Mouse (Mus musculus): ENCODE data around the gene Lpp. TPM values are rescaled to one million over a fixed set of nuclear protein-coding genes. Genes with fewer than 3 reads are reported as not detected.

Gene Lpp
- polyA plus RNA-seq, 1 experiment from 2014 or later: 11.5 TPM

GRCm38 (mm10) chr16:24494531-24494930, 101.2 kb downstream of the Lpp start:
- Histone ChIP-seq H3K27me3 (no peaks in the 10 kb centered on the region), H3K36me3 (no peaks in the 10 kb centered on the region), H3K4me1 (replicated peaks) (peaks cover 26% of the 10 kb centered on the region), H3K9me3 (no peaks in the 10 kb centered on the region), H3K4me3 (no peak overlapping the region), H3K4me2 (no peak overlapping the region), H3K27ac (replicated peaks) (no peak overlapping the region; the same call in 1 of the 2 replicates), H3K9ac (no peak overlapping the region)
- ATAC-seq (ENCODE audit: low FRiP score, low read depth): no peak
- whole genome bisulfite sequencing: 59% methylated on average over 6 of the region's 6 CpGs

- WGBS: 81% methylated on average over 4 of the region's 4 CpGs
Observed at GRCm38 (mm10) chr16:24495461-24495860, 102.2 kb downstream of the Lpp start.

GRCm38 (mm10) chr16:24496635-24497034, 103.3 kb downstream of the Lpp start:
- WGBS: 86% methylated on average over 7 of the region's 7 CpGs
- no peak overlapping the region for H3K9ac ChIP-seq
- H3K4me3 ChIP-seq: no peak overlapping the region
- no peaks in the 10 kb centered on the region for H3K36me3 ChIP-seq
- peaks cover 20% of the 10 kb centered on the region for H3K4me1 ChIP-seq (replicated peaks)
- no peak overlapping the region for H3K27ac ChIP-seq (replicated peaks)
- no peak for ATAC-seq (ENCODE audit: low FRiP score, low read depth)
- H3K27me3 ChIP-seq: no peaks in the 10 kb centered on the region
- H3K4me2 ChIP-seq: no peak overlapping the region
- H3K9me3 ChIP-seq: no peaks in the 10 kb centered on the region

More at GRCm38 (mm10) chr16:24495461-24495860, 102.2 kb downstream of the Lpp start:
- no peak for ATAC-seq (ENCODE audit: low FRiP score, low read depth)
- H3K4me3 ChIP-seq: no peak overlapping the region
- peaks cover 22% of the 10 kb centered on the region for H3K4me1 ChIP-seq (replicated peaks)
- H3K27ac ChIP-seq (replicated peaks): no peak overlapping the region
- H3K9me3 ChIP-seq: no peaks in the 10 kb centered on the region
- no peaks in the 10 kb centered on the region for H3K36me3 ChIP-seq
- no peaks in the 10 kb centered on the region for H3K27me3 ChIP-seq
- no peak overlapping the region for H3K4me2 ChIP-seq
- H3K9ac ChIP-seq: no peak overlapping the region

GRCm38 (mm10) chr16:24497413-24497812, 104.1 kb downstream of the Lpp start:
- 91% methylated on average over 2 of the region's 2 CpGs for WGBS
- Histone ChIP-seq H3K9me3 (no peaks in the 10 kb centered on the region), H3K4me3 (no peak overlapping the region), H3K36me3 (no peaks in the 10 kb centered on the region), H3K4me2 (no peak overlapping the region), H3K27ac (replicated peaks) (no peak overlapping the region), H3K9ac (no peak overlapping the region), H3K4me1 (replicated peaks) (peaks cover 26% of the 10 kb centered on the region), H3K27me3 (no peaks in the 10 kb centered on the region)
- ATAC-seq (ENCODE audit: low FRiP score, low read depth): no peak

GRCm38 (mm10) chr16:24498103-24498659, 104.9 kb downstream of the Lpp start:
- Histone ChIP-seq H3K9me3 (no peaks in the 10 kb centered on the region), H3K4me1 (replicated peaks) (peaks cover 26% of the 10 kb centered on the region), H3K27ac (replicated peaks) (no peak overlapping the region), H3K4me2 (no peak overlapping the region), H3K4me3 (no peak overlapping the region), H3K9ac (no peak overlapping the region), H3K36me3 (no peaks in the 10 kb centered on the region), H3K27me3 (no peaks in the 10 kb centered on the region)
- no peak for ATAC-seq (ENCODE audit: low FRiP score, low read depth)
- 85% methylated on average over 5 of the region's 5 CpGs for WGBS

GRCm38 (mm10) chr16:24501197-24501596, 107.9 kb downstream of the Lpp start:
- H3K27ac ChIP-seq (replicated peaks): no peak overlapping the region

GRCm38 (mm10) chr16:24501628-24502294, 108.5 kb downstream of the Lpp start:
- peak; percentile 70; the same call in 1 of the 2 replicates for ATAC-seq (ENCODE audit: low FRiP score, low read depth)

More at GRCm38 (mm10) chr16:24501197-24501596, 107.9 kb downstream of the Lpp start:
- no peak for ATAC-seq (ENCODE audit: low FRiP score, low read depth)
- Histone ChIP-seq H3K4me2 (no peak overlapping the region), H3K4me3 (no peak overlapping the region), H3K4me1 (replicated peaks) (peaks cover 16% of the 10 kb centered on the region), H3K36me3 (no peaks in the 10 kb centered on the region), H3K9me3 (no peaks in the 10 kb centered on the region), H3K27me3 (no peaks in the 10 kb centered on the region), H3K9ac (no peak overlapping the region)
- WGBS: 69% methylated on average over 6 of the region's 6 CpGs

GRCm38 (mm10) chr16:24502295-24502823, 109.1 kb downstream of the Lpp start:
- H3K27ac ChIP-seq (replicated peaks): no peak overlapping the region
- no peak overlapping the region for H3K9ac ChIP-seq
- no peak overlapping the region for H3K4me2 ChIP-seq
- H3K27me3 ChIP-seq: no peaks in the 10 kb centered on the region
- peaks cover 16% of the 10 kb centered on the region for H3K4me1 ChIP-seq (replicated peaks)
- H3K36me3 ChIP-seq: no peaks in the 10 kb centered on the region
- ATAC-seq (ENCODE audit: low FRiP score, low read depth): peak; percentile 43; the same call in 1 of the 2 replicates
- no peak overlapping the region for H3K4me3 ChIP-seq
- 64% methylated on average over 3 of the region's 3 CpGs for WGBS
- H3K9me3 ChIP-seq: no peaks in the 10 kb centered on the region

More at GRCm38 (mm10) chr16:24501628-24502294, 108.5 kb downstream of the Lpp start:
- no peaks in the 10 kb centered on the region for H3K27me3 ChIP-seq
- WGBS: 74% methylated on average over 11 of the region's 11 CpGs
- peaks cover 16% of the 10 kb centered on the region for H3K4me1 ChIP-seq (replicated peaks)
- H3K36me3 ChIP-seq: no peaks in the 10 kb centered on the region
- H3K4me3 ChIP-seq: no peak overlapping the region
- H3K27ac ChIP-seq (replicated peaks): no peak overlapping the region
- no peak overlapping the region for H3K9ac ChIP-seq
- no peaks in the 10 kb centered on the region for H3K9me3 ChIP-seq
- H3K4me2 ChIP-seq: no peak overlapping the region

GRCm38 (mm10) chr16:24504838-24505605, 111.7 kb downstream of the Lpp start:
- Histone ChIP-seq H3K27ac (replicated peaks) (no peak overlapping the region), H3K4me2 (no peak overlapping the region), H3K4me1 (replicated peaks) (peaks cover 28% of the 10 kb centered on the region), H3K27me3 (no peaks in the 10 kb centered on the region), H3K9ac (no peak overlapping the region), H3K4me3 (no peak overlapping the region), H3K36me3 (no peaks in the 10 kb centered on the region), H3K9me3 (no peaks in the 10 kb centered on the region)
- WGBS: 78% methylated on average over 7 of the region's 7 CpGs
- no peak for ATAC-seq (ENCODE audit: low FRiP score, low read depth)

GRCm38 (mm10) chr16:24506237-24506636, 112.9 kb downstream of the Lpp start:
- H3K4me1 ChIP-seq (replicated peaks): peaks cover 24% of the 10 kb centered on the region
- H3K36me3 ChIP-seq: no peaks in the 10 kb centered on the region
- no peak overlapping the region for H3K4me3 ChIP-seq
- no peak overlapping the region for H3K27ac ChIP-seq (replicated peaks)
- H3K9ac ChIP-seq: no peak overlapping the region
- no peaks in the 10 kb centered on the region for H3K27me3 ChIP-seq
- 99% methylated on average over 2 of the region's 2 CpGs for WGBS
- H3K4me2 ChIP-seq: no peak overlapping the region
- no peaks in the 10 kb centered on the region for H3K9me3 ChIP-seq
- ATAC-seq (ENCODE audit: low FRiP score, low read depth): no peak

GRCm38 (mm10) chr16:24506740-24507139, 113.4 kb downstream of the Lpp start:
- H3K27me3 ChIP-seq: no peaks in the 10 kb centered on the region
- H3K36me3 ChIP-seq: no peaks in the 10 kb centered on the region
- ATAC-seq (ENCODE audit: low FRiP score, low read depth): no peak
- no peak overlapping the region for H3K27ac ChIP-seq (replicated peaks)
- no peaks in the 10 kb centered on the region for H3K9me3 ChIP-seq
- H3K9ac ChIP-seq: no peak overlapping the region
- peaks cover 19% of the 10 kb centered on the region for H3K4me1 ChIP-seq (replicated peaks)
- no peak overlapping the region for H3K4me3 ChIP-seq
- H3K4me2 ChIP-seq: no peak overlapping the region
- WGBS: 76% methylated on average over 4 of the region's 4 CpGs

Data from hindbrain, embryonic 15.5 days (tissue).